Mouse (Mus musculus) intestine, postnatal 0 days (tissue): ENCODE measurements around the gene Gm20605. TPM values are rescaled to one million over a fixed set of nuclear protein-coding genes. Genes with fewer than 3 reads are reported as not detected.
"Not testable (repeated sequence)": the region's sequence is repeated elsewhere in the genome, so short reads cannot be mapped to it uniquely, and the experiment has no call there.

Source experiments
- ATAC-seq: fragments of 200-750 bp; cut with Nextera tagmentation; 2 replicates; pipeline ENCODE4 v1.8.0; 2017; ENCODE audit warnings: mild to moderate bottlenecking, moderate TSS enrichment, moderate library complexity
- H3K27ac ChIP-seq: fragments of 300-500 bp; sonication (generic); 2 replicates; pipeline ENCODE4 v1.5.1; 2014; ENCODE audit warnings: mild to moderate bottlenecking, low read depth, low read length, moderate library complexity
- H3K27me3 ChIP-seq: fragments of 300-500 bp; sonication (generic); replicated peaks from 2 replicates; pipeline ENCODE4 v1.6.1; 2014; ENCODE audit warnings: low read length, mixed read lengths; ENCODE audit not compliant: control insufficient read depth, insufficient read depth
- H3K36me3 ChIP-seq: fragments of 300-500 bp; sonication (generic); 2 replicates; pipeline ENCODE4 v1.6.1; 2014; ENCODE audit warnings: mild to moderate bottlenecking, moderate library complexity; ENCODE audit not compliant: control insufficient read depth, insufficient read depth
- H3K4me1 ChIP-seq: fragments of 300-500 bp; sonication (generic); replicated peaks from 2 replicates; pipeline ENCODE4 v1.6.1; 2014; ENCODE audit warnings: antibody characterized with exemption, low read length, mixed read lengths; ENCODE audit not compliant: control insufficient read depth, insufficient read depth
- H3K4me2 ChIP-seq: fragments of 300-500 bp; sonication (generic); replicated peaks from 2 replicates; pipeline ENCODE4 v1.6.1; 2014; ENCODE audit warnings: low read depth, mild to moderate bottlenecking, moderate library complexity
- H3K4me3 ChIP-seq: fragments of 300-500 bp; sonication (generic); 2 replicates; pipeline ENCODE4 v1.5.1; 2014; ENCODE audit warnings: low read depth, low read length
- H3K9ac ChIP-seq: fragments of 300-500 bp; sonication (generic); 2 replicates; pipeline ENCODE4 v1.6.1; 2014; ENCODE audit warnings: mild to moderate bottlenecking, low read depth, low read length
- H3K9me3 ChIP-seq: fragments of 300-500 bp; sonication (generic); 2 replicates; pipeline ENCODE4 v1.6.1; 2016; ENCODE audit warnings: mixed run types; ENCODE audit not compliant: control insufficient read depth
- CTCF ChIP-seq: sonication (generic); IDR thresholded peaks from 2 replicates; pipeline ENCODE4 v1.5.1; 2016; ENCODE audit warnings: low read depth, mild to moderate bottlenecking, control low read depth, antibody characterized with exemption, moderate library complexity
- WGBS: fragments of 180-500 bp; shearing (Covaris S2); extraction: QIAGEN DNeasy Blood & Tissue Kit; methylation state at CpG from one replicate; pipeline ENCODE4 v1.1.7; 2014; 5-methylcytosine and 5-hydroxymethylcytosine counted together
- polyA plus RNA-seq: library from polyadenylated mRNA; unstranded; fragments of >200 nt; fragmentation: Nextera tagmentation; extraction: Ambion mirVana; gene quantifications from 2 replicates; pipeline ENCODE4 v1.2.1, GENCODE M21; 2015

Gm20605 gene
- polyA plus RNA-seq, 1 experiment from 2014 or later, result 1.3 TPM

GRCm38 (mm10) chr5:137610548-137611244, 18.3 kb upstream of the Gm20605 start:
- no peak for ATAC-seq
- peak overlapping the region; percentile 64 for H3K27ac ChIP-seq

GRCm38 (mm10) chr5:137611245-137611602, 17.8 kb upstream of the Gm20605 start:
- H3K27ac ChIP-seq, result peak overlapping the region; percentile 64
- peak overlapping the region; percentile 26; the same call in 1 of the 2 replicates for H3K9ac ChIP-seq
- H3K27me3 ChIP-seq, result no peaks in the 10 kb centered on the region
- peaks cover 6% of the 10 kb centered on the region for H3K36me3 ChIP-seq
- peak overlapping the region; percentile 55 for H3K4me2 ChIP-seq
- 0 out of 2 replicates have a peak overlapping the region, but pooled peaks have one; percentile 9 for H3K4me3 ChIP-seq
- TF ChIP-seq CTCF, result no peak
- 35% methylated on average over 6 of the region's 6 CpGs for WGBS
- H3K9me3 ChIP-seq, result no peaks in the 10 kb centered on the region
- H3K4me1 ChIP-seq, result peaks cover 10% of the 10 kb centered on the region; the same call in 1 of the 2 replicates
- ATAC-seq, result peak; percentile 16; the same call in 1 of the 2 replicates

More at GRCm38 (mm10) chr5:137610548-137611244, 18.3 kb upstream of the Gm20605 start:
- Histone ChIP-seq H3K36me3 (peaks cover 12% of the 10 kb centered on the region), H3K27me3 (no peaks in the 10 kb centered on the region), H3K4me2 (peak overlapping the region; percentile 55), H3K4me1 (peaks cover 10% of the 10 kb centered on the region; the same call in 1 of the 2 replicates), H3K4me3 (peak overlapping the region; percentile 9; the same call in 1 of the 2 replicates), H3K9me3 (no peaks in the 10 kb centered on the region), H3K9ac (peak overlapping the region; percentile 26; the same call in 1 of the 2 replicates)
- WGBS, result 28% methylated on average over 12 of the region's 12 CpGs
- no peak for TF ChIP-seq CTCF

- Histone ChIP-seq H3K9me3 (no peaks in the 10 kb centered on the region), H3K27me3 (no peaks in the 10 kb centered on the region), H3K4me1 (peaks cover 10% of the 10 kb centered on the region; the same call in 1 of the 2 replicates), H3K4me3 (no peak overlapping the region), H3K4me2 (no peak overlapping the region), H3K9ac (peak overlapping the region; percentile 11; the same call in 1 of the 2 replicates), H3K36me3 (no peaks in the 10 kb centered on the region), H3K27ac (0 out of 2 replicates have a peak overlapping the region, but pooled peaks have one; percentile 57)
- 0 out of 2 replicates have a peak, but pooled peaks have one; percentile 2 for ATAC-seq
- no peak for TF ChIP-seq CTCF
- WGBS, result 69% methylated on average over 5 of the region's 5 CpGs
Measured at GRCm38 (mm10) chr5:137613076-137613475, 15.9 kb upstream of the Gm20605 start.

- Histone ChIP-seq H3K4me3 (no peak within 1 kb of the TSS), H3K27me3 (no peaks in the 10 kb centered on the region), H3K9ac (peak within 1 kb of the TSS; percentile 11; the same call in 1 of the 2 replicates), H3K4me2 (no peak within 1 kb of the TSS; the same call in 1 of the 2 replicates), H3K36me3 (no peaks in the 10 kb centered on the region), H3K27ac (peak within 1 kb of the TSS; percentile 57; the same call in 1 of the 2 replicates), H3K4me1 (peaks cover 10% of the 10 kb centered on the region; the same call in 1 of the 2 replicates), H3K9me3 (no peaks in the 10 kb centered on the region)
- 22% methylated on average over 11 of the region's 11 CpGs for WGBS
- no peak for TF ChIP-seq CTCF
- peak; percentile 86 for ATAC-seq
Measured at GRCm38 (mm10) chr5:137613550-137613949, 15.4 kb upstream of the Gm20605 start, which contains the start of gene Pcolce. Gene Pcolce, minus strand, starts transcription at chr5:137613784.

- H3K4me2 ChIP-seq, H3K36me3 ChIP-seq, H3K27me3 ChIP-seq, H3K4me3 ChIP-seq, H3K27ac ChIP-seq, H3K9me3 ChIP-seq, H3K4me1 ChIP-seq, ATAC-seq, H3K9ac ChIP-seq: not testable (repeated sequence)
- TF ChIP-seq CTCF, result peak; percentile 36
- 96% methylated on average over 2 of the region's 2 CpGs for WGBS
Measured at GRCm38 (mm10) chr5:137614921-137615320, 14.1 kb upstream of the Gm20605 start.

- no peaks in the 10 kb centered on the region for H3K27me3 ChIP-seq
- H3K4me1 ChIP-seq, result peaks cover 6% of the 10 kb centered on the region; the same call in 1 of the 2 replicates
- H3K9ac ChIP-seq, result no peak overlapping the region
- WGBS, result 76% methylated on average over 7 of the region's 7 CpGs
- H3K36me3 ChIP-seq, result no peaks in the 10 kb centered on the region
- no peak for TF ChIP-seq CTCF
- H3K9me3 ChIP-seq, result no peaks in the 10 kb centered on the region
- no peak for ATAC-seq
- H3K27ac ChIP-seq, result no peak overlapping the region
- no peak overlapping the region for H3K4me2 ChIP-seq
- H3K4me3 ChIP-seq, result no peak overlapping the region
Measured at GRCm38 (mm10) chr5:137615347-137615746, 13.6 kb upstream of the Gm20605 start.
